Mouse (Mus musculus) E14TG2a.4 (cell line): ENCODE data around the gene Kbtbd2.

Experiments used
- H3K27me3 ChIP-seq: 2 replicates; pipeline ENCODE4 v1.6.1; 2014; ENCODE audit warnings: low read length, control low read depth; ENCODE audit not compliant: insufficient read depth
- H3K36me3 ChIP-seq: 2 replicates; pipeline ENCODE4 v1.6.1; 2014; ENCODE audit warnings: low read length, control low read depth; ENCODE audit not compliant: insufficient read depth
- H3K4me1 ChIP-seq: replicated peaks from 2 replicates; pipeline ENCODE4 v1.6.1; 2014; ENCODE audit warnings: low read depth, low read length, control low read depth
- H3K4me3 ChIP-seq: replicated peaks from 2 replicates; pipeline ENCODE4 v1.5.1; 2014; ENCODE audit warnings: mild to moderate bottlenecking, low read length
- H3K9me3 ChIP-seq: 2 replicates; pipeline ENCODE4 v1.6.1; 2014; ENCODE audit warnings: low read length, control low read depth
- CTCF ChIP-seq: conservative IDR thresholded peaks from 2 replicates; pipeline ENCODE4 v1.5.1; 2014; ENCODE audit warnings: low read length
- NANOG ChIP-seq: IDR thresholded peaks from 2 replicates; pipeline ENCODE4 v1.6.1; 2014; ENCODE audit warnings: borderline replicate concordance, low read length, mixed read lengths
- POU5F1 ChIP-seq: IDR thresholded peaks from 2 replicates; pipeline ENCODE4 v1.6.1; 2014; ENCODE audit warnings: low read length, borderline replicate concordance

Gene Kbtbd2

GRCm38 (mm10) chr6:56797311-56798151 lies at the start of gene Kbtbd2:
Kbtbd2 (minus strand) TSS chr6:56797813.
- Histone ChIP-seq H3K9me3 (no peaks in the 10 kb centered on the region), H3K4me3 (peak within 1 kb of the TSS; percentile 88), H3K36me3 (0 out of 2 replicates have a peak, but pooled peaks cover 4% of the 10 kb centered on the region), H3K27me3 (0 out of 2 replicates have a peak, but pooled peaks cover 7% of the 10 kb centered on the region), H3K4me1 (peaks cover 44% of the 10 kb centered on the region)
- no peak for TF ChIP-seq POU5F1
- no peak for TF ChIP-seq NANOG
- no peak for TF ChIP-seq CTCF

- peaks cover 21% of the 10 kb centered on the region for H3K4me1 ChIP-seq
- H3K27me3 ChIP-seq: no peaks in the 10 kb centered on the region
- TF ChIP-seq POU5F1: no peak
- no peak for TF ChIP-seq NANOG
- no peak for TF ChIP-seq CTCF
- H3K9me3 ChIP-seq: no peaks in the 10 kb centered on the region
- H3K4me3 ChIP-seq: no peak overlapping the region
- peaks cover 52% of the 10 kb centered on the region for H3K36me3 ChIP-seq
Observed at GRCm38 (mm10) chr6:56844365-56844764, 46.8 kb upstream of the Kbtbd2 start.

- H3K4me1 ChIP-seq: peaks cover 32% of the 10 kb centered on the region
- peaks cover 54% of the 10 kb centered on the region for H3K36me3 ChIP-seq
- TF ChIP-seq CTCF (no peak), NANOG (no peak), POU5F1 (no peak)
- H3K27me3 ChIP-seq: no peaks in the 10 kb centered on the region
- no peaks in the 10 kb centered on the region for H3K9me3 ChIP-seq
- no peak overlapping the region for H3K4me3 ChIP-seq
Observed at GRCm38 (mm10) chr6:56843229-56843628, 45.6 kb upstream of the Kbtbd2 start.

- TF ChIP-seq POU5F1 (no peak), CTCF (no peak), NANOG (no peak)
Observed at GRCm38 (mm10) chr6:56837621-56838020, 40.0 kb upstream of the Kbtbd2 start.

GRCm38 (mm10) chr6:56837166-56837565 lies 39.6 kb upstream of the Kbtbd2 start:
- TF ChIP-seq CTCF (no peak), POU5F1 (no peak), NANOG (no peak)
- Histone ChIP-seq H3K27me3 (no peaks in the 10 kb centered on the region), H3K4me1 (peaks cover 51% of the 10 kb centered on the region), H3K4me3 (peak overlapping the region; percentile 89), H3K9me3 (no peaks in the 10 kb centered on the region), H3K36me3 (peaks cover 58% of the 10 kb centered on the region)

More at GRCm38 (mm10) chr6:56837621-56838020, 40.0 kb upstream of the Kbtbd2 start:
- Histone ChIP-seq H3K4me3 (peak overlapping the region; percentile 89), H3K27me3 (no peaks in the 10 kb centered on the region), H3K9me3 (no peaks in the 10 kb centered on the region), H3K4me1 (peaks cover 51% of the 10 kb centered on the region), H3K36me3 (peaks cover 59% of the 10 kb centered on the region)

GRCm38 (mm10) chr6:56835532-56835931 lies 37.9 kb upstream of the Kbtbd2 start:
- H3K9me3 ChIP-seq: no peaks in the 10 kb centered on the region
- 0 out of 2 replicates have a peak, but pooled peaks cover 3% of the 10 kb centered on the region for H3K27me3 ChIP-seq
- H3K4me1 ChIP-seq: peaks cover 59% of the 10 kb centered on the region
- TF ChIP-seq CTCF: 0 out of 2 replicates have a peak, but pooled peaks have one; percentile 5
- TF ChIP-seq POU5F1: no peak
- no peak for TF ChIP-seq NANOG
- peak overlapping the region; percentile 89 for H3K4me3 ChIP-seq
- peaks cover 48% of the 10 kb centered on the region for H3K36me3 ChIP-seq

- peak overlapping the region; percentile 89 for H3K4me3 ChIP-seq
- H3K36me3 ChIP-seq: peaks cover 40% of the 10 kb centered on the region
- H3K9me3 ChIP-seq: no peaks in the 10 kb centered on the region
- no peak for TF ChIP-seq CTCF
- TF ChIP-seq NANOG: no peak
- no peak for TF ChIP-seq POU5F1
- 0 out of 2 replicates have a peak, but pooled peaks cover 5% of the 10 kb centered on the region for H3K27me3 ChIP-seq
- peaks cover 57% of the 10 kb centered on the region for H3K4me1 ChIP-seq
Observed at GRCm38 (mm10) chr6:56834769-56835168, 37.2 kb upstream of the Kbtbd2 start.

- TF ChIP-seq CTCF: no peak
- no peak for TF ChIP-seq NANOG
- TF ChIP-seq POU5F1: no peak
- H3K9me3 ChIP-seq: peaks cover 3% of the 10 kb centered on the region; the same call in 1 of the 2 replicates
- H3K27me3 ChIP-seq: 0 out of 2 replicates have a peak, but pooled peaks cover 8% of the 10 kb centered on the region
- peaks cover 27% of the 10 kb centered on the region for H3K36me3 ChIP-seq
- peak overlapping the region; percentile 89 for H3K4me3 ChIP-seq
- peaks cover 39% of the 10 kb centered on the region for H3K4me1 ChIP-seq
Observed at GRCm38 (mm10) chr6:56832830-56833229, 35.2 kb upstream of the Kbtbd2 start.
